Mouse (Mus musculus) liver, postnatal 0 days (tissue): Measurements from ENCODE around the gene Spag9. TPM values are rescaled to one million over a fixed set of nuclear protein-coding genes. Genes with fewer than 3 reads are reported as not detected.
A peak's percentile ranks its signal among the peaks of the same experiment; 100 is the strongest.

ENCODE experiments used
- ATAC-seq: fragments of 200-750 bp; cut with Nextera tagmentation; 2 replicates; pipeline ENCODE4 v1.8.0; 2017; ENCODE audit warnings: mild to moderate bottlenecking, moderate library complexity
- DNase-seq: peaks from one replicate; pipeline ENCODE4 v3.0.0-alpha.2; 2016
- H3K27ac ChIP-seq: fragments of 300-500 bp; sonication (generic); 2 replicates; pipeline ENCODE4 v1.5.1; 2014; ENCODE audit warnings: antibody characterized with exemption, moderate library complexity, mild to moderate bottlenecking, low read depth
- H3K27me3 ChIP-seq: fragments of 300-500 bp; sonication (generic); 2 replicates; pipeline ENCODE4 v1.6.1; 2014; ENCODE audit warnings: low read length, control low read depth, mixed read lengths; ENCODE audit not compliant: insufficient read depth
- H3K36me3 ChIP-seq: fragments of 300-500 bp; sonication (generic); replicated peaks from 2 replicates; pipeline ENCODE4 v1.6.1; 2014; ENCODE audit warnings: mild to moderate bottlenecking, control low read depth, low read length, moderate library complexity, mixed read lengths; ENCODE audit not compliant: insufficient read depth
- H3K4me1 ChIP-seq: fragments of 300-500 bp; sonication (generic); 2 replicates; pipeline ENCODE4 v1.6.1; 2014; ENCODE audit warnings: antibody characterized with exemption, mild to moderate bottlenecking, control low read depth; ENCODE audit not compliant: insufficient read depth
- H3K4me2 ChIP-seq: fragments of 300-500 bp; sonication (generic); 2 replicates; pipeline ENCODE4 v1.6.1; 2014; ENCODE audit warnings: low read depth, mild to moderate bottlenecking, low read length, moderate library complexity, mixed read lengths
- H3K4me3 ChIP-seq: fragments of 300-500 bp; sonication (generic); 2 replicates; pipeline ENCODE4 v1.5.1; 2014; ENCODE audit warnings: low read depth, low read length
- H3K9ac ChIP-seq: fragments of 300-500 bp; sonication (generic); replicated peaks from 2 replicates; pipeline ENCODE4 v1.6.1; 2014; ENCODE audit warnings: mild to moderate bottlenecking, moderate library complexity
- H3K9me3 ChIP-seq: fragments of 300-500 bp; sonication (generic); 2 replicates; pipeline ENCODE4 v1.6.1; 2016; ENCODE audit warnings: mild to moderate bottlenecking, control low read depth, low read length, mixed read lengths
- CTCF ChIP-seq: sonication (generic); IDR thresholded peaks from 2 replicates; pipeline ENCODE4 v1.5.1; 2016; ENCODE audit warnings: antibody characterized with exemption, low read depth
- EP300 ChIP-seq: IDR thresholded peaks from 2 replicates; pipeline ENCODE4 v1.6.1; 2016; ENCODE audit warnings: antibody characterized with exemption, low read depth, mild to moderate bottlenecking
- WGBS: fragments of 180-500 bp; shearing (Covaris S2); extraction: QIAGEN DNeasy Blood & Tissue Kit; methylation state at CpG from one replicate; pipeline ENCODE4 v1.1.7; 2014; ENCODE audit not compliant: insufficient replicate concordance; 5-methylcytosine and 5-hydroxymethylcytosine counted together
- polyA plus RNA-seq: library from polyadenylated mRNA; unstranded; fragments of >200 nt; fragmentation: Nextera tagmentation; extraction: Ambion mirVana; gene quantifications from 2 replicates; pipeline ENCODE4 v1.2.1, GENCODE M21; 2015

The Spag9 gene
- polyA plus RNA-seq, 1 experiment from 2014 or later, result 21.3 TPM

DNA sequence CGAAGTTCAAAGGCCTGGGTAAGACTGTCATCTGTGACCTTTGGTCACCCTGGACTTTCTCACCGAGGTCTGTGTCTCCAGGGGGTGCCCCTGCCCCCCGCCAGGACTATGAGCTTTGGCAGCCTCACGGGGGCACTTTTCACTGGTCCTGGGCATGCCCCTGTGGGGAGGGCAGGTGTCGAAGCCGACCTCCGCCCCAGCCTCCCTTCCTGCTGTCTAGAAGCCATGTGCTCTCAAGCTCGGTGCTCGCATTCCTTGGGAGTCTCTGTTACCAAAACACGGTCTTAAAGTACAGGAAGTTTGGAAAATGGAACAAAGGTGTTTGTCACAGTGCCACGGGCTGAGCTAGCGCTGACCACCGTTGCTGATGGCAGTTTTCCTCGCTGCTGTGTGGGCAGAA, 162.6 kb downstream of the Spag9 start:
- DNase-seq (no peak), ATAC-seq (no peak)
- Histone ChIP-seq H3K4me3 (no peak overlapping the region), H3K27ac (peak overlapping the region; percentile 51; the same call in 1 of the 2 replicates), H3K4me2 (no peak overlapping the region), H3K9me3 (no peaks in the 10 kb centered on the region), H3K4me1 (peaks cover 19% of the 10 kb centered on the region), H3K27me3 (no peaks in the 10 kb centered on the region), H3K36me3 (no peaks in the 10 kb centered on the region), H3K9ac (0 out of 2 replicates have a peak overlapping the region, but pooled peaks have one; percentile 21)
- TF ChIP-seq CTCF, result no peak
- no peak for TF ChIP-seq EP300
- WGBS, result 47% methylated on average over 14 of the region's 14 CpGs

DNA sequence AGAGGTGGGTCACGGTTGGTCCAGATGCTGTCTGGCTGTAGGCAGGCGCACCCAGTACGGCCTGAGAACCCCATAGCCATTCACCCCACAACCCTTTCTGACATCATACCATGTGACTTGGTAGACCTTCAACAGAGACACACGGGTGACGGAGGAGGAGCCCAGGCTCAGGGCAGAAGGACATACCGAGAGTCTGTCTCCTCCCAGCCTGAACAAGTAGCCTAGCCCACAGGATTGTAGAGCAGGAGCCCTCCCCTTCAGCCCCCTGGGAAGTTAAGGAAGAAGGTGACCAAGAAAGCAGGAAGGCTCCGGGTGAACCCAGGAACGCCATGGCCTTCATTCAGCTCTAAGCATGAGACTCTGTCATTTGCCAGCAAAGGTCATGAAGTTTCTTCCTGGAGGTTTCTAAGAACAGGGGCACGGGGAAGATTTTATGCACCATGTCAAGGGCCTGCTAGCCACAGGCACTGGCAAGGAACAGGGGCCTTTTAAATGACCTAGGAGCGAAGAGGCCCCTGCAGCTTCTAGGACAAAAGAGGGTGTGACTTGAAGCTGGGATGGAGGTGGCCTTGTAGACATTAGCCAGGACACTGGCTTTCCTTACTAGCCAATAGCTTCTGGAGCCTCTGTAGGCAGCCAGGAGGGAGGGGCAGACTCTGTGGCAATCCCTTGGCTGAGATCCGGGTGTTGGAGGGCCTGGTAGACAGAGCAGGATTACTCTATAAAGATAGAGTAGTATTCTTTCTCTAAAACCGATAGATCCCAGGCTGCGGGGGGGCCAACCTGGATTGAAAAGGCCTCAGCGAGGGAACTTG, 163.4 kb downstream of the Spag9 start:
- Histone ChIP-seq H3K36me3 (no peaks in the 10 kb centered on the region), H3K9me3 (no peaks in the 10 kb centered on the region), H3K9ac (no peak overlapping the region; the same call in 1 of the 2 replicates), H3K27me3 (no peaks in the 10 kb centered on the region), H3K27ac (peak overlapping the region; percentile 97), H3K4me2 (no peak overlapping the region), H3K4me1 (peaks cover 19% of the 10 kb centered on the region), H3K4me3 (no peak overlapping the region)
- peak; percentile 24 for ATAC-seq
- peak; percentile 61 for DNase-seq
- 69% methylated on average over 14 of the region's 14 CpGs for WGBS
- TF ChIP-seq EP300 (no peak), CTCF (no peak)

DNA sequence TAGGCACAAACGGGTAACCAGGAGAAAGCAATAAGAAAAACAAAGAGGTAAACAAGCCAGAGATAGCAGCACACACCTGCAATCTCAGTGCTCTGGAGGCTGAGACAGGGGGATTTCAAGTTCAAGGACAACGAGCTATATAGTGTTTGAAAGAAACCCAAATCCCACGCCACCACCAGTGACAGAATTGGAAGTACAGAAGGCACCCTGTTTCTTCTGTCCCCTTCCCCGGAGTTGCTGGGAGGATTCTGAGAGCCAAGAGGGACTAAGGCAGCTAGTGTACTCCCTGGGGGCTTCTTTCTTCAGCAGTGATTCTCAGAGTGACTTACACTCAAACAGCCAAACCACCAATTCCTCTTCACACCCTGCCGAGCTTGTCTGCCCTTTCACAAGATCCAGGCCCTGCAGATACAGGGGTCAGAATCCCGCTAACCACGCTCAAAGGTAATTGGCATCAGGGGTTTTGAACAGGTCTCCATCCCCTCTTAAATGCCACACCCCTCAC, 164.1 kb downstream of the Spag9 start:
- no peak for ATAC-seq
- H3K9ac ChIP-seq, result no peak overlapping the region
- DNase-seq, result no peak
- TF ChIP-seq CTCF (no peak), EP300 (no peak)
- peak overlapping the region; percentile 97 for H3K27ac ChIP-seq
- H3K9me3 ChIP-seq, result no peaks in the 10 kb centered on the region
- no peak overlapping the region for H3K4me3 ChIP-seq
- 59% methylated on average over 7 of the region's 7 CpGs for WGBS
- no peaks in the 10 kb centered on the region for H3K36me3 ChIP-seq
- peak overlapping the region; percentile 32; the same call in 1 of the 2 replicates for H3K4me2 ChIP-seq
- H3K4me1 ChIP-seq, result peaks cover 19% of the 10 kb centered on the region
- no peaks in the 10 kb centered on the region for H3K27me3 ChIP-seq

DNA sequence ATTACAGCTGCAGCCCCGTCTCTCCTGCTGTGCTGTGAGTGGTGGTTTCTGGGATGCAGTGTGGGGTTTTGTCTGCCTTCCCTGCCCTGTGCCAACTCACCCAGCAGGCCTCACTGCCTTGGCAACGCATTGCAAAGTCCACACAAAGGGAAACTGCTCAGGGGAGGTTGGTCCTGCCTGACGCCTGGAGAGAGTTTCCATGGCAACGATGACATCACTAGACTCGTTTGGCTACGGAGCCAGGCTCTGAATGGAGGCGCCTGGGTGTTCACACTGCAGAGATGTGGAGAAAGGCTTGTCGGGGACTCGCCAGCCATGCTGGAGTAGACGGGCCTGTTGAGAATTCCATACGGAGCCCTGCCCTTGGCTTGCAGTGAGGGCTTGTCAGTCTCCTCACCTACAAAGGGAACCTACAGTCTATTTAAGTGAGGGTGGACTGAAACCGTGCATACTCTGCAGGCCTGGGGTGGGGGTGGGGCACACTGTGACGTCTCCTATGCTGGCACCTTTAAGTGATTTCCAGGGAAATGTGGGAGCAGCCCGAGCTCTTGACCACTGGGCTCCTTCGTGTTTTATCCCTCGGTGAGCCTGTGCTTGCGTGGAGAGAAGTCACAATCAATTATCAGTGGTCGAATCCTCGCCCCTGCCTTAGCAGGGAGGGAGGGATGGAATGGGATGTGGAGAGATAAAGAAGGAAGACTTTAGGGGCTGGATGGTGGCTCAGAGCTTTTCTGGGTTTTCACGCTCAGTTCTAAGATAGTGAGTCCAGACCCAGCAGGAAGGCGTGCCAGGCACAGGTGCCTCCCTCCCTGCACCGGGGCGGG, 164.8 kb downstream of the Spag9 start:
- H3K4me3 ChIP-seq, result peak overlapping the region; percentile 31; the same call in 1 of the 2 replicates
- H3K9me3 ChIP-seq, result no peaks in the 10 kb centered on the region
- ATAC-seq, result peak; percentile 66
- peak overlapping the region; percentile 97 for H3K27ac ChIP-seq
- 13% methylated on average over 22 of the region's 23 CpGs for WGBS
- peak; percentile 69 for DNase-seq
- no peak for TF ChIP-seq EP300
- no peak for TF ChIP-seq CTCF
- H3K9ac ChIP-seq, result peak overlapping the region; percentile 34
- no peaks in the 10 kb centered on the region for H3K36me3 ChIP-seq
- peaks cover 19% of the 10 kb centered on the region for H3K4me1 ChIP-seq
- H3K27me3 ChIP-seq, result no peaks in the 10 kb centered on the region
- peak overlapping the region; percentile 70 for H3K4me2 ChIP-seq

DNA sequence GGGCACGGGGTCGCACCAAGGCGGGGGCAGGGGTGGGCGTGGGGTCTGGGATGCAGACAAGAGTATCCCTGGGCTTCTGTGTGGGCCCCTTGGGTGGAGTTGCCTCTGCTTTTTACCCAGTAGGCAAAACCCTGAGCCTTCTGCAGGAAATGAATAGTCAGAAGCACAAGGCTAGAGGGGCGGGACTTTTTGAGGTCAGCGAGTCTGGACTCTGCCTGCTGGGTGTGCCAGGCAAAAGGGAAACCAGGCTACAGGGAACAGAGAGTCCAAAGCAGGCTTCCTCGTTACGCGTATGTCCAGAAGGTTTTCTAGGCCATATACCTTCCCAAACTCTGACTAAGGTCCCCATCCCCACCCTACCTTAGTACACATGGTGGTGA, 165.4 kb downstream of the Spag9 start:
- TF ChIP-seq EP300, result peak; percentile 58
- TF ChIP-seq CTCF, result no peak
- H3K27ac ChIP-seq, result peak overlapping the region; percentile 97
- peak overlapping the region; percentile 61 for H3K9ac ChIP-seq
- peak overlapping the region; percentile 31 for H3K4me3 ChIP-seq
- WGBS, result 12% methylated on average over 6 of the region's 9 CpGs
- peak overlapping the region; percentile 70 for H3K4me2 ChIP-seq
- H3K9me3 ChIP-seq, result no peaks in the 10 kb centered on the region
- H3K27me3 ChIP-seq, result no peaks in the 10 kb centered on the region
- no peaks in the 10 kb centered on the region for H3K36me3 ChIP-seq
- peaks cover 19% of the 10 kb centered on the region for H3K4me1 ChIP-seq
- DNase-seq, result peak; percentile 73
- peak; percentile 59 for ATAC-seq

DNA sequence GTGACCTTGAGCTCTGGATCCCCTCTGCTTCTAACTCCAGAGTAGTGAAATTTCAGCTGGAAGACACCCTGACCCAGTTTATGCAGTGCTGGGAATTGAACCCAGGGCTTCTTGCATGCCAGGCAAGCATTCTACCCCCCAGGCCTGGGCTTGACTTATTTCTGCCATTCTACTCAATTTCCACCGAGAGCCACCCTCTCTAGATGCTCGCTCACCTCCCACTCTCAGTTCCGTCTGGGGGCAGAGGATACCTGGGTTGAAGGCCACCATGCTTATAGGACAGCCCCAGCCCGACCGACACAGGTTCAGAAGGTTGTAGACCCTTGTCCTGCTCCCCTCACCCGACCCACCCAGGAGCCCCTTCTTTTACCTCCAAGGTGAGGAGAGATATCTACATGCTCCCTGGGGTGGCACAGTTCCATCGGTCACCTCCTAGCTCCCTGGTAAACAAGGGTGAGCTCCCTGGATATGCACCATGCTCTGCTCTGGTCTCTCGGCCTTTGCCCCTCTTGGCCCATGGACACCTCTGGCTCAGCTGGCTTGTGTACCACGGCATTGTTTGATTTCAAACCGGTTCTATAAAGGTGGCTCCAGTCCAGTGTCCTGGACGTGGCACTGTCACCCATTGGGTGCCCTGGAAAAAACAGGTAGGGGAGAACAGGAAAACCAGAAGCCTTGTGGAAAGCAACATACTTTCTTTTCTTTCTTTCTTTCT, 166.1 kb downstream of the Spag9 start:
- peak; percentile 71 for DNase-seq
- H3K4me2 ChIP-seq, result peak overlapping the region; percentile 70
- H3K4me3 ChIP-seq, result peak overlapping the region; percentile 31
- peak; percentile 83 for ATAC-seq
- H3K36me3 ChIP-seq, result no peaks in the 10 kb centered on the region
- peak overlapping the region; percentile 97 for H3K27ac ChIP-seq
- 63% methylated on average over 11 of the region's 11 CpGs for WGBS
- H3K9me3 ChIP-seq, result no peaks in the 10 kb centered on the region
- H3K27me3 ChIP-seq, result no peaks in the 10 kb centered on the region
- peaks cover 19% of the 10 kb centered on the region for H3K4me1 ChIP-seq
- peak overlapping the region; percentile 61 for H3K9ac ChIP-seq
- no peak for TF ChIP-seq CTCF
- peak; percentile 55; the same call in 1 of the 2 replicates for TF ChIP-seq EP300
